Mouse (Mus musculus) ES-Bruce4 (cell line): Measurements from ENCODE around the gene Card19.

Source experiments
- CTCF ChIP-seq: IDR thresholded peaks from one replicate; pipeline ENCODE4 v1.8.1; 2011; ENCODE audit warnings: low read depth, low read length
- EP300 ChIP-seq: IDR thresholded peaks from 2 replicates; pipeline ENCODE4 v1.6.1; 2011; ENCODE audit warnings: low read depth, low read length; ENCODE audit not compliant: insufficient read depth
- POLR2A ChIP-seq: IDR thresholded peaks from one replicate; pipeline ENCODE4 v1.8.1; 2011; ENCODE audit warnings: low read length; ENCODE audit not compliant: insufficient read depth

- TF ChIP-seq CTCF (no peak), POLR2A (no peak), EP300 (no peak)
Measured at GRCm38 (mm10) chr13:49260036-49260722, 44.3 kb upstream of the Card19 start.
